Mouse (Mus musculus) mesoderm, embryonic 11.5 days (tissue): Measurements from ENCODE around the gene Twsg1.

Experiments
- DNase-seq: peaks from one replicate; pipeline ENCODE4 v3.0.0-alpha.2; 2012; ENCODE audit warnings: low read depth, low spot score

The Twsg1 gene

DNA sequence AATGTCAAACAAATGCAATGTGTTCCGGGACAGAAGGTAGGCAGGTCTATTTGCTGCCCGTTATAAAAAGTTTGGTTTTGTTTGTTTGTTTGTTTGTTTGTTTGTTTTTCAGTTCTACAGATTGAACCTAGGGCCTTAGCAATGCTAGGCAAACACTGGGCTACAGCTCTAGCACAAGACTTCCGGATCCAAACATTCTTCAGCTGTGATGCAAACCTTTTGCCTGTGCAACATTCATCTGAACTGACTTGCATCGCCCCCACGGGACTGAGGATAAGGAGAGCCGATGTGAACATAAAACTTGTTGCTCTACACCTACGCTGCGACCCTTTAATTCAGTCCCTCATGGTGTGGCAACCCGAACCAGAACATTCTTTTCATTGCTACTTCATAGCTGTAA, 64.5 kb downstream of the Twsg1 start:
- DNase-seq: no peak

DNA sequence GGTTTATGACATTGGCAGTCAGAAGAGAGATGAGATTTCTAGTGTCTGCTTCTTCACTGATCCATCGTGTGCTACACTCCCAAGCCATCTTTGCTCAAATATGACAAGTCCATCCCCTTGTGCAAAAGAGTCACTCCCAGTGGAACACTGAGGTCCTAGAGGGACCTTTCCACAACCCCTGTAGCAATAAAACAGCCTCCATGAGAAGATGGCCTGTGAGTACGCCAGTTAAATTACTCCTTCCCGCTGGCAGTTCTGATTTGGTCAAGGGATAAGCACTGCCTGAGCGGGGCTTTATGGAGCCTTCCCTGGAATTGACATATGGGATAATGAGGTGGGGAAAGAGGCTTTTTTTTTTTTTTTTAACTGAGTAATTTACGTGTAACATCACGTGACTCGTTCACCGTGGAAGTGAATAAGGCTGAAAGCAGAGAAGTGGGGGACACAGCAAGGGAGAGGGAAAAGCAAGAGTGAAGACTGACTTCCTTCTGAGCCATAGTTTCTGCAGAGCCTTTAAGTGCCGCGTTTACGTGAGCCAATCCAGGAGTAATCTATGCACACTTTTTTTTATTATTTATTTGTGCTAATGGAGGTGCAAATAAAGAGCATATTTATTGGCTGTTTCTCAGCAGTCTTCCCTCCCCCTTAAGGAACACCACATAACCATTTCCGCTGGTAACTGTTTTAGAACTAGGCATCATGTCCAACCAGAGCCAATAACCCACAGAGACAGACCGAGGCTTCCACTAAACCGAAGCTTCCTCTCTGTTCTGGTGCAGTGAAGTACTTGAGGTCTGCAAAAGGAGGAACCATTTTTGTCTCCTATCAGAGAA, 65.1 kb downstream of the Twsg1 start, which contains the start of gene Ralbp1:
Gene Ralbp1, minus strand, starts transcription at position 102 of the 833 bp plus-strand sequence.
- peak; percentile 41 for DNase-seq

DNA sequence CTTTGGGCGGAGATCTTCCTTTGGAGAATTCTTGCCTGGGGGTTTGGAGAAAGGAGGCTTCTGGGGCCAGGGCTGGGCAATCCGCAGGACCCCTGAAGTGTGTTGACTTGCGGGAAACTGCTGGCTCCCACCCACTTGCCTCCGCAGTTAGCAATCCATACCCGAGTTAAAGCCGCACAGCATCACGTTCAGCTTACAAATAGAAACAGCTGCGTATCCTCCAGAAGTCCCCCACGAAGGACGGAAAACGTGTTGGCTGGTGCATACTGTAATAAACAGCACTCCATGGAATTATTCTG, 65.7 kb downstream of the Twsg1 start:
- no peak for DNase-seq

DNA sequence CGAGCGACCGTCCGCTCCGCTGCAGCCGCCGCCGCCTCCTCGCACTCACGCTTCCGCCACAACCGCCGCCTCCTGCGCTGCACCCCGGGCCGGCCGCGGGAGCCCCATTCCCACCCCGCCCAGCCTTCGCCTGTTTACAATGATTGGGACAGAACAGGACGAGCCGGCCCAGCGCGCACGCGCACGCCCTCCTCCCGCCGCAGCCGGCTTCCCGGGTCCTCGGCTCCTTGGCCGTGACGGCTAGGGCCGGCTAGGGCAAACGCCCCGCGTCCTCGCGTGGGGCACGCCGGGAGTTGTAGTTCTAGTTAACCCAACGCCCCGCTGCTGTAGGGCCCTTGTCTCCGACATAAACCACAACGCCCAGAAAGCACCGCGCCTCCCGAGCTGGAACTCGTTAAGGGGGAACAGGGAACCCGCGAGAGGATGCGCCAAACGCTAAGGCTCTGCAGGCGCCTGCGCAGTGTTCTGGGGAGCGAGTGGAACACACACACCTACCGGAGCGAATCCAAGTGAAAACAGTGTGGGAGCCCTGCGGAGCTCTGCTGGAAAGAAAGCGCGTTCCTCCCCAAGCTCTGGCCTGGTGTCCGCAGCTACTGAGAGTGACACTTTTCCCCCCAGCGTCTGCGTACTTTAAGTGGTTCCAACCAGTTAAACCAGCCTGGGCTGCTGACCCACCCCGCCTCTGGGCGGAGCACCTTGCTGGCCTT, 66.2 kb downstream of the Twsg1 start:
- peak; percentile 99 for DNase-seq

DNA sequence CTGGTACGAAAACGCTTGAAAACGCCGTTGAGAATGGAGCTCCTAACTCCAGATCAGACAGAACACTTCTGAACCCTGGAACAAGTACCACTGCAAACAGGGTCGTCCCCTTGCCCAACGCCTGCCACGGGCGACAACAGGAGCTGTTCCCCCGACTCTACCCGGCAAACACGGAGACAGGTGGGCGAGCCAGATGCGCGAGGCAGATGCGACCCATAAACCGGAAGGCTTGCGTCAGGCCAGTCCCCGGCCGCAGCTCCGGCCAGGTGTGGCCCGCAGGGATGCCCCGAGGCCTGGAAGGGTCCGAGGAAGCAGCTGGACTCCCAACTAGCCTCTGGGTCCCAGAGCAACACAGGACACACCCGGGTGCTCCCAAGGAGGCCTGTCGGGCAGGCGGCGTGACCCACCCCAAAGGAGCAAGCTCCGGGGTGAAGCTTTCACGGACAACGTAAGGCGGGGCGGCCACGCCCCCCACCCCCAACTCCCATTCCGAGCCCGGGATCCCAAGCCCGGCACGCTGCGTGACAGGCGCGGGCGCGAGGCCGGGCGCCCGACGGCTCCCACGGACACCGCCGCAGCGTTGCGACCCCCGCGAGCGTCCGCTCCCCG, 66.9 kb downstream of the Twsg1 start:
- peak; percentile 51 for DNase-seq

DNA sequence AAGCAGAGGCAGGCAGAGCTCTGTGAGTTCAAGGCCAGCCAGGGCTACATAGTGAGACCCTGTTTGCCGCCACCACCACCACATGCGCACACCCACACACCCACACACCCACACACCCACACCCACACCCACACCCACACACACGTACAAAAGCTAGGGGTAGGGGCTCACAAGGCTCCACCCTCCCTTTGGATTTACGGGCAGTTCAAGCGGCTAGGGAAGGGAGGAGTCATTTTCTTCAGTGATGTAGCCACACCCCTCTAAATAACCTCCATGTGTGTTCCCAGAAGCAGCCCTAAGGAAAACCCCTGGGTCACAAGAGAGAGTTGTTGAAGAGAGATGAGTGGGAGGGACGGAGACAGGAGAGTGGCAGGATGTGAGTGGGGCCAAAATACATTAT, 74.0 kb downstream of the Twsg1 start:
- no peak for DNase-seq

DNA sequence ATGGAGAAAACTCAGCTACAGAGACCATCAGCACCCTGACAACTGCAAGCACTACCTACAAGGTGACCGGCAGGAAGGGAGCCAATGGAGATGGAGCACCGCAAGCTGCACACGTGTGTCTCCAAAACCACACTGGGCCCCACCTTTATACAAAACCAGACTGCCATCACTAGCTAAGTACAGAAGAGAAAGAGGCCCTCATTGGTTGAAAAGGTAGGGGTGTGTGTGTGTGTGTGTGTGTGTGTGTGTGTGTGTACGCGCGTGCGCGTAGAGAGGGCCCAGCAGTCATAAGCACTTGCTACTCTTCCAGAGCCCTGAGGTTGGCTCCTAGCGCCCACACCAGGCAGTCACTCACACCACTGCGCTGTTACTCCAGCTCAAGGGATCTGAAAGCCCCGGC, 77.2 kb downstream of the Twsg1 start:
- no peak for DNase-seq

DNA sequence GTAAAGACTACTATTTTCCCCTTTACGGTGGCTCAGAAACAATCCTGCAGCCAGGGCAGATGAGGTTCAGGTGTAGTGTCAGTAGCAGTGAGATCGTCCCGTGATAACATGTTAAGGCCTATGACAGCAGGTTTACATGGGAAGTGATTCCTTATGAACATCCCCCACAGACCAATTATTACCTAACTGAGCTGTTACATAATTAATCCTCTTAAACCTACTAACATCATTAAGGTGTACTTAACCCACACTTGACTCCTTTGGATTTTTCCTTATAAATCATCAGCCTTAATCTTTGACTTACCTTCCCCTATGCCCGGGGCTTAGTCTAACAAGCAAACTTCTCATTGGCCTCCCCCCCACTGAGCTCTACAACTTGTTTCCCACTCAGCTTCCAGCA, 77.9 kb downstream of the Twsg1 start:
- DNase-seq: no peak

DNA sequence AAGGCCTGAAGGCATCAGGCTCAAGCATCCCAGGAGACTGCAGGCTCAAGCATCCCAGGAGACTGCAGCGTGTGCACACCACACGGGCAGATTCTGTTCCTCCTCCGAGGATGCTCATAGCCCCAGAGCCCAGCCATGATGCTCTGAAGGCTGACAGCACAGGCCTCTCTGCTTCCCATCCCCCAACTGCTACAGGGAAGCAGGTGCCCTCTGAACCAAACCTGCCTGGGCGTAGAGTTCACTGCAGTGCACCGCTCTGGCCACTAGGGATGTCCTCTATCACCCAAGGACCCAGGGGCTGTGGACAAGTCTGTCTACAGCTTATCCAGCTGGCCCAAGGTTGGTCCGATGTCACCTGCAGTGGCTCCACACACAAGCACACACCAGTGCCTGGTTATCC, 78.4 kb downstream of the Twsg1 start:
- DNase-seq: peak; percentile 56

DNA sequence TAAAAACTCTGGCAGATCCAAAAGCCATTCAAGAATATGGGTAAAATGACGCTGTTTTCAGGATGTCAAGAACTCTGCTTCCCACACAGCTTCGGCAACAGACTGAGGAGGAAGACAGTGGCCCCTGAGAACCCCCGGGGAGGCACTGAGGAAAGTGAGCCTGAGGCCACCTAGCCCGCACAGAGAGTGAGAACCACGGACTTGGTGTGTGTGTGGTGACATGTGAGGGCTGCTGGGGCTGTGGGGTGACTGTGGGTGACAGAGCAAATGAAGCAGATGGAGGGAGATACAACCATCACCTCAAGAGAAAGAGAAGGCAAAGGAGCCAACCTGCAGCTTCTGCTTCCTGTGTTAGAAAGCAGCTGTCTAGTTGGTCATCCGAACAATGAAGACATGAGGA, 79.0 kb downstream of the Twsg1 start:
- DNase-seq: no peak
